Comparison of ENCODE assay signal across 17 mouse cellular contexts in genomic region chr3:101520115-101520514, GRCm38 (mm10).
DNase-seq lines count a peak whose midpoint lies in the region; ATAC-seq lines count a peak whose summit lies in the region.
"Had no signal": no experiment of that assay in that cellular context is flagged by ENCODE, and none has a peak within 500 bp of the region (broad histone marks: within the 10 kb centered on the region; RNA-seq: fewer than 3 reads in every experiment).

No protein-coding gene starts in this region.

- no peak overlapping the region for H3K4me3 ChIP-seq in intestine, embryonic 14.5 days (ENCODE audit: low read depth, low read length)
- no peak overlapping the region for H3K4me3 ChIP-seq in intestine, embryonic 15.5 days (replicated peaks)
- H3K4me3 ChIP-seq in lung, embryonic 16.5 days (ENCODE audit: low read length): no peak overlapping the region
- H3K4me3 ChIP-seq in embryonic facial prominence, embryonic 14.5 days (ENCODE audit: low read depth, low read length): no peak overlapping the region
- H3K4me3 ChIP-seq in stomach, embryonic 15.5 days (replicated peaks): no peak overlapping the region
- H3K4me3 ChIP-seq: heart, embryonic 10.5 days; hindbrain, embryonic 15.5 days; layer of hippocampus, adult 2 months; limb, embryonic 15.5 days; midbrain, embryonic 15.5 days had no signal

- peak overlapping the region; percentile 29; the same call in 1 of the 2 replicates for H3K27ac ChIP-seq in intestine, embryonic 14.5 days (ENCODE audit: low read depth)
- no peak overlapping the region for H3K27ac ChIP-seq in intestine, embryonic 15.5 days
- H3K27ac ChIP-seq in lung, embryonic 16.5 days (ENCODE audit: low read length): peak overlapping the region; percentile 41
- peak overlapping the region; percentile 33; the same call in 1 of the 2 replicates for H3K27ac ChIP-seq in embryonic facial prominence, embryonic 14.5 days (replicated peaks; ENCODE audit: low read depth, low read length)
- H3K27ac ChIP-seq in stomach, embryonic 15.5 days: peak overlapping the region; percentile 73
- H3K27ac ChIP-seq: heart, embryonic 10.5 days; hindbrain, embryonic 15.5 days; layer of hippocampus, adult 2 months; limb, embryonic 15.5 days; midbrain, embryonic 15.5 days had no signal

- peaks cover 19% of the 10 kb centered on the region for H3K4me1 ChIP-seq in intestine, embryonic 14.5 days (replicated peaks; ENCODE audit: control insufficient read depth, insufficient read depth, low read length)
- H3K4me1 ChIP-seq in intestine, embryonic 15.5 days (replicated peaks): peaks cover 27% of the 10 kb centered on the region
- H3K4me1 ChIP-seq in lung, embryonic 16.5 days (replicated peaks; ENCODE audit: control insufficient read depth, insufficient read depth, low read length): peaks cover 36% of the 10 kb centered on the region
- peaks cover 18% of the 10 kb centered on the region for H3K4me1 ChIP-seq in embryonic facial prominence, embryonic 14.5 days (ENCODE audit: control insufficient read depth, insufficient read depth, low read length)
- peaks cover 15% of the 10 kb centered on the region for H3K4me1 ChIP-seq in stomach, embryonic 15.5 days

- H3K4me2 ChIP-seq in intestine, embryonic 14.5 days (ENCODE audit: low read length): no peak overlapping the region
- no peak overlapping the region for H3K4me2 ChIP-seq in intestine, embryonic 15.5 days (replicated peaks)
- no peak overlapping the region for H3K4me2 ChIP-seq in lung, embryonic 16.5 days (ENCODE audit: low read depth, low read length)
- no peak overlapping the region for H3K4me2 ChIP-seq in embryonic facial prominence, embryonic 14.5 days (ENCODE audit: low read depth, low read length)
- H3K4me2 ChIP-seq in stomach, embryonic 15.5 days: no peak overlapping the region
- H3K4me2 ChIP-seq: hindbrain, embryonic 15.5 days; limb, embryonic 15.5 days; midbrain, embryonic 15.5 days had no signal

- no peak for ATAC-seq in intestine, embryonic 14.5 days (replicated peaks; ENCODE audit: low FRiP score, low TSS enrichment, low read depth)
- no peak for ATAC-seq in intestine, embryonic 15.5 days
- no peak for ATAC-seq in lung, embryonic 16.5 days (ENCODE audit: low read depth)
- ATAC-seq in embryonic facial prominence, embryonic 14.5 days (ENCODE audit: low read depth): no peak
- no peak for ATAC-seq in stomach, embryonic 15.5 days (ENCODE audit: insufficient read depth, low FRiP score, low read depth)
- ATAC-seq: forebrain, postnatal 0 days; midbrain, embryonic 15.5 days had no signal

- H3K9me3 ChIP-seq in intestine, embryonic 14.5 days (ENCODE audit: control insufficient read depth, low read length): 0 out of 2 replicates have a peak, but pooled peaks cover 2% of the 10 kb centered on the region
- H3K9me3 ChIP-seq in intestine, embryonic 15.5 days: no peaks in the 10 kb centered on the region
- no peaks in the 10 kb centered on the region for H3K9me3 ChIP-seq in lung, embryonic 16.5 days (ENCODE audit: control insufficient read depth, low read length)
- H3K9me3 ChIP-seq in embryonic facial prominence, embryonic 14.5 days (ENCODE audit: control insufficient read depth, low read length): no peaks in the 10 kb centered on the region
- H3K9me3 ChIP-seq in stomach, embryonic 15.5 days: no peaks in the 10 kb centered on the region
- H3K9me3 ChIP-seq: heart, embryonic 10.5 days; hindbrain, embryonic 15.5 days; limb, embryonic 15.5 days; midbrain, embryonic 15.5 days had no signal

- no peak for DNase-seq in intestine, embryonic 14.5 days (ENCODE audit: low spot score)
- DNase-seq in lung, postnatal 14 days: no peak
- DNase-seq in embryonic facial prominence, embryonic 14.5 days (ENCODE audit: low spot score): no peak
- DNase-seq in testis, postnatal 10 days (ENCODE audit: low spot score): no peak
- DNase-seq: cerebellum, adult 8-10 months; forebrain, postnatal 0 days; heart, postnatal 14 days; kidney, postnatal 10 days; thymus, postnatal 25 days had no signal

- 48% methylated on average over 6 of the region's 6 CpGs for WGBS in intestine, embryonic 14.5 days
- WGBS in intestine, embryonic 15.5 days: 61% methylated on average over 6 of the region's 6 CpGs
- 65% methylated on average over 6 of the region's 6 CpGs for WGBS in lung, embryonic 16.5 days
- WGBS in embryonic facial prominence, embryonic 14.5 days: 62% methylated on average over 6 of the region's 6 CpGs
- 55% methylated on average over 6 of the region's 6 CpGs for WGBS in stomach, embryonic 15.5 days

- no peak overlapping the region for H3K9ac ChIP-seq in intestine, embryonic 14.5 days (ENCODE audit: low read length)
- no peak overlapping the region for H3K9ac ChIP-seq in intestine, embryonic 15.5 days
- H3K9ac ChIP-seq in lung, embryonic 16.5 days (ENCODE audit: low read length): no peak overlapping the region
- H3K9ac ChIP-seq in embryonic facial prominence, embryonic 14.5 days (ENCODE audit: low read depth, low read length): no peak overlapping the region
- H3K9ac ChIP-seq in stomach, embryonic 15.5 days: no peak overlapping the region
- H3K9ac ChIP-seq: forebrain, postnatal 0 days; hindbrain, embryonic 15.5 days; limb, embryonic 15.5 days; midbrain, embryonic 15.5 days had no signal

- no peaks in the 10 kb centered on the region for H3K36me3 ChIP-seq in intestine, embryonic 14.5 days (ENCODE audit: control insufficient read depth, insufficient read depth, low read length)
- no peaks in the 10 kb centered on the region for H3K36me3 ChIP-seq in intestine, embryonic 15.5 days
- H3K36me3 ChIP-seq in lung, embryonic 16.5 days (ENCODE audit: control insufficient read depth, insufficient read depth, low read length): no peaks in the 10 kb centered on the region
- no peaks in the 10 kb centered on the region for H3K36me3 ChIP-seq in embryonic facial prominence, embryonic 14.5 days (ENCODE audit: control insufficient read depth, insufficient read depth, low read length)
- H3K36me3 ChIP-seq in stomach, embryonic 15.5 days: no peaks in the 10 kb centered on the region
- H3K36me3 ChIP-seq: heart, embryonic 10.5 days; hindbrain, embryonic 15.5 days; limb, embryonic 15.5 days; midbrain, embryonic 15.5 days had no signal

- H3K27me3 ChIP-seq in intestine, embryonic 14.5 days (replicated peaks; ENCODE audit: control insufficient read depth, insufficient read depth, low read length): no peaks in the 10 kb centered on the region
- no peaks in the 10 kb centered on the region for H3K27me3 ChIP-seq in intestine, embryonic 15.5 days (replicated peaks)
- no peaks in the 10 kb centered on the region for H3K27me3 ChIP-seq in lung, embryonic 16.5 days (ENCODE audit: control insufficient read depth, insufficient read depth, low read depth, low read length)
- H3K27me3 ChIP-seq in embryonic facial prominence, embryonic 14.5 days (replicated peaks; ENCODE audit: control insufficient read depth, insufficient read depth, low read length): no peaks in the 10 kb centered on the region
- no peaks in the 10 kb centered on the region for H3K27me3 ChIP-seq in stomach, embryonic 15.5 days (replicated peaks)
- H3K27me3 ChIP-seq: hindbrain, embryonic 15.5 days; limb, embryonic 15.5 days; midbrain, embryonic 15.5 days had no signal
